Mouse (Mus musculus) macrophage (primary cell): ENCODE measurements around the gene Btbd35f6. TPM values are rescaled to one million over a fixed set of nuclear protein-coding genes. Genes with fewer than 3 reads are reported as not detected.
"Not testable (repeated sequence)": the region's sequence is repeated elsewhere in the genome, so short reads cannot be mapped to it uniquely, and the experiment has no call there.

Experiments
- H3K27ac ChIP-seq: fragments of 350-480 bp; formaldehyde crosslinking; 2 replicates; pipeline ENCODE4 v1.9.0; 2021
- H3K36me3 ChIP-seq: fragments of 350-480 bp; formaldehyde crosslinking; 2 replicates; pipeline ENCODE4 v1.9.0; 2021; ENCODE audit errors: inconsistent target
- H3K4me3 ChIP-seq: fragments of 350-480 bp; formaldehyde crosslinking; 2 replicates; pipeline ENCODE4 v1.9.0; 2021; ENCODE audit errors: inconsistent target
- H3K79me2 ChIP-seq: fragments of 350-480 bp; formaldehyde crosslinking; 2 replicates; pipeline ENCODE4 v1.9.0; 2021; ENCODE audit errors: inconsistent target
- WGBS: methylation state at CpG from one replicate; pipeline ENCODE4 v1.1.7; 2026; ENCODE audit warnings: inconsistent platforms; ENCODE audit not compliant: missing documents; 5-methylcytosine and 5-hydroxymethylcytosine counted together
- polyA plus RNA-seq: library from polyadenylated mRNA; stranded (reverse); fragments of 250-400 nt; gene quantifications from 3 replicates; pipeline ENCODE4 v1.2.4, GENCODE M21; 2018; ENCODE audit warnings: inconsistent platforms
- total RNA-seq, 78 experiments: library from RNA; depleted of rRNA; stranded (reverse); fragments of 250-400 nt; gene quantifications; 1 replicate in 9 of 78; 2 replicates in 24 of 78; 3 replicates in 43 of 78; 4 replicates in 2 of 78; pipeline ENCODE4 v1.2.4; 2018; ENCODE audit warnings: inconsistent platforms in 56 of 78

Gene Btbd35f6
- total RNA-seq (2018; cell fraction: chromatin; rRNA removed): not detected
- not detected for total RNA-seq (2018; cell fraction: cytosol; rRNA removed)
- total RNA-seq (2018; cell fraction: nucleus; rRNA removed): not detected
- not detected in 3 replicates for polyA plus RNA-seq

DNA sequence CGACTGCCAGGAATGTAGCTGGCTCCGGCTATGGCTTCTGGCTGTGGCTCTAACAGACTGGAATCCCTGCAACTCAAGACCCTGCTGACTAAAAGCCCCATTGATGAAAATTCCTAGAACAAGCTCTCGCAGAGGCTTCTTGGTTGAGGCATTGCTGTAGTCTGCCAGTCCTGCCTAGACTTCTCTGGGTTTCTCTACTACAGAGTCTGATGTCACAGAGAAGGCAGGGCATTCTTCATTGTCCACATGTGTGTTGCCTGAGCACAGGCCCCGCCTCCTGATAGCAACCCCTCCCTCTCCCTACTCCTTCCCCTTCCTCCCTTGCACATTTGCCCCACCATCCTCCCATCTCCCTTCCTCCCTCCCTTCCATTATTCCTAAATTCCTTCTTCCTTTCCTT lies at the start of gene Btbd35f6:
Gene Btbd35f6, minus strand, starts transcription at position 101 of the 400 bp plus-strand sequence.
- no CpG with 5 or more reads among the region's 4 CpGs for WGBS

DNA sequence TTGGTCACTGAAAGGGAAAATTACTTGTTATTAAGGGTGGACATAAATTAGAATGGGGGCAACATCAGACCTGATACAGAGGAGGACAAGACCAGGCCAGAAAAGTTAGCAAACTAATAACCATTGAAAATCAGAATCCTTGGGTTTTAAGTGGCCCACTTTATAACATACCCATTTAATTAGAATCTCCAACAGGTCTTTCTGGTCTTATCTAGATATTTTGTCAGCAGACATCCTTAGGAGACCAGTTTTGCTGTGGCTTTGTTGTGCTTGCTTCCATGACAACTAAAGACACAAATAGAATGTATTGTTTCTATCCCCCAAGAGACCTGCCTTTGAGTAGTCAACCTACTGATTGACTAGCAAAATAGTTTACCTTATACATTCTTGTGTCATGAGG lies 30.4 kb upstream of the Btbd35f6 start, which contains the start of gene Gm21870:
Gene Gm21870, minus strand, starts transcription at position 101 of the 400 bp plus-strand sequence.
- H3K79me2 ChIP-seq, H3K4me3 ChIP-seq, H3K36me3 ChIP-seq, H3K27ac ChIP-seq: not testable (repeated sequence)

More for the DNA sequence above, at the start of gene Btbd35f6:
- not testable (repeated sequence) for H3K27ac ChIP-seq, H3K4me3 ChIP-seq, H3K79me2 ChIP-seq, H3K36me3 ChIP-seq

DNA sequence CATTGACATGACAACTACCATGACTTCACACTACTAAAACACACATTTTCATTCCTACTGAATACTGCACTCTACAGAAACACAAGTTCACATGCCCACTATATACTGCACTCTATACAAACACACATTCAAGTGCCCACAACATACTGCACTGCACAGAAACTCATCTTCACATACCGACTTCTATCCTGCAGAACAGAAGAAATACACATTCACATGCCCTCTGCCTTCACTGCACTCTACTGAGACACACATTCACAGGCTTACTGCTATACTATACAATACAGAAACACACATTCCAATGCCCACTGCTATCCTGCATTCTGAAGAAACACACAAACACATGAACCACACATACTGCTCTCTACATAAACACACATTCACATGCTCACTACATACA lies 26.1 kb downstream of the Btbd35f6 start:
- not testable (repeated sequence) for H3K79me2 ChIP-seq, H3K27ac ChIP-seq, H3K4me3 ChIP-seq, H3K36me3 ChIP-seq
- no CpG with 5 or more reads among the region's 1 CpGs for WGBS

DNA sequence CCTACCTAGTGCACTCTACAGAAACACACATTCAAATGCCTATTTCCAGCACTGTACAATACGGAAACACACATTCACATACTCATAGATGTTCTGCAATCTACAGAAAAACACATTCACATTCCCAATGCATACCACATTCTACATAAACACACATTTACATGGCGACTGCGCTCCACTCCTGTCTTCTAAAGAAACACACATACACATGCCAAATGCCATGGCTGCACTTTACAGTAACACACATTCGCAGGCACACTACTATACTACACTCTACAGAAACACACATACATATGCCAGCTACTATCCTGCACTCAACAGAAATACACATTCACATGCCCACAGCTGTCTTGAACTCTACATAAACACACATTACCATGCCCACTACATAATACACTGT lies 28.1 kb downstream of the Btbd35f6 start:
- 82% methylated on average over 4 of the region's 4 CpGs for WGBS
- H3K36me3 ChIP-seq, H3K4me3 ChIP-seq, H3K79me2 ChIP-seq, H3K27ac ChIP-seq: not testable (repeated sequence)

DNA sequence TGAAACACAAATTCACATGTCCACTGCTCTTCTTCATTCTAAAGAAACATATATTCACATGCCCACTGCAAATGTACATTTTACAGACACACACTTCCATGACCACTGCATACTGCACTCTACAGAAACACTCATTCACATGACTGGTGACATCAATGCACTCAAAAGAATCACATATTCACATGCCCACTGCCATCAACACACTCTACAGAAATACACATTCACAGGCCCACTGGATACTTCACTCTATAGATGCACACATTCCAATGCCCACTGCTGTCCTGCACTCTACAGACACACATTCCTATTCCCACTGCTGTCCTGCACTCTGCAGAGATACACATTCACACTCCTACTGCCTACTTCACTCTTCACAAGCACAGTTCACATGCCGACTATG lies 30.0 kb downstream of the Btbd35f6 start:
- WGBS: no CpG with 5 or more reads among the region's 1 CpGs
- H3K27ac ChIP-seq: not testable (repeated sequence)

DNA sequence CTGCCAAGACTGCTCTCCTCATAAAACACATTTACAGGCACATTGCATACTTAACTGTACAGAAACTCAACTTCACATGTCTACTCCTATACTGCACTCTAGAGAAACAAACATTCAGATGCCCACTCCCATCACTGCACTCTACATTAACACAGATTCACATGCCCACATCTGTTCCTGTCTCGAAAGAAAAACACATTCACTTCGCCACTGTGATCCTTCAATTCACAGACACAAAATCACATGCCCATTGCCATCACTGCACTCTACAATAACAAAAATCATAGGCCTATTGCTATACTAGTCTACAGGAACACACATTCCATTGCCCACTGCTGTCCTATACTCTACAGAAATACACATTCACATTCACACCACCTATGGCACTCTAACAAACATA lies 30.9 kb downstream of the Btbd35f6 start:
- not testable (repeated sequence) for H3K27ac ChIP-seq, H3K79me2 ChIP-seq, H3K36me3 ChIP-seq, H3K4me3 ChIP-seq
- 92% methylated on average over 2 of the region's 2 CpGs for WGBS

More for the DNA sequence above, 30.0 kb downstream of the Btbd35f6 start:
- H3K79me2 ChIP-seq, H3K36me3 ChIP-seq, H3K4me3 ChIP-seq: not testable (repeated sequence)

Other genes starting within 250 kb of the Btbd35f6 start
- not detected in 3 replicates for gene Gm21870, start 30.3 kb upstream of the Btbd35f6 start, polyA plus RNA-seq
- not detected in 3 replicates for gene Btbd35f9, start 205.0 kb upstream of the Btbd35f6 start, polyA plus RNA-seq